Mouse (Mus musculus): ENCODE measurements at regions not wholly inside any gene's neighbourhood (a gene's known extent, or its start where the extent isn't known, plus 50 kb on each side); places are given as distances from the start of the nearest gene placed in this dataset.

DNA sequence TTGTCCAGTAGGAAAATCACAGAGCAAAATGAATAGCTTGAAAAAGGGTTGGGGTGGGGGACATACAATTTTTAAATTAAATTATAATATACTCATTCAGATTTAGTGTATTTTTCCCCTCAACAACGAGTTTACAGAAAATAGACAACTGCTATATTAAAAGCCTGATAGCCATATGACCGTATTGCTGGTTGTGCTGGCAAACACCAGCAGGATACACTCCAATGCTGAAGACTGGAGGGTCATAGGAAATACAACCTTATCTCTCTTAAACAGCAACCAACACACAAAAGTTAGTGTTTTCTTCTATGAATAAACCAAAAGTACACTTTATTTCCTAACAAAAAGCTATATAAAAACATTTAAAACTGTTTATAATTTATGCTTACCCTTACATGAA is 206.4 kb upstream of the P2ry1 start:
- TF ChIP-seq CTCF (IDR thresholded peaks at IDR 0.05; ENCODE audit: low read depth, low read length), result no peak
- TF ChIP-seq POLR2A (IDR thresholded peaks at IDR 0.05; ENCODE audit: insufficient read depth, low read length), result no peak
- no peak for TF ChIP-seq EP300 (IDR thresholded peaks at IDR 0.05; ENCODE audit: insufficient read depth, low read depth, low read length)
